Mouse (Mus musculus): ENCODE data around the gene Tfeb. TPM values are rescaled to one million over a fixed set of nuclear protein-coding genes. Genes with fewer than 3 reads are reported as not detected.

Gene Tfeb
- polyA plus RNA-seq, 1 experiment from 2014 or later, result 5.8 TPM

GRCm38 (mm10) chr17:47721183-47721582, 15.6 kb upstream of the Tfeb start:
- 42% methylated on average over 4 of the region's 4 CpGs for WGBS (ENCODE audit: insufficient replicate concordance)
- H3K4me3 ChIP-seq (ENCODE audit: low read depth, low read length), result no peak overlapping the region
- no peak overlapping the region; the same call in 1 of the 2 replicates for H3K9ac ChIP-seq (replicated peaks)
- H3K4me2 ChIP-seq (ENCODE audit: low read depth, low read length), result no peak overlapping the region
- no peaks in the 10 kb centered on the region for H3K4me1 ChIP-seq (ENCODE audit: insufficient read depth)
- H3K9me3 ChIP-seq (ENCODE audit: low read length), result no peaks in the 10 kb centered on the region
- ATAC-seq (no peak), DNase-seq (no peak)
- H3K36me3 ChIP-seq (replicated peaks; ENCODE audit: insufficient read depth, low read length), result no peaks in the 10 kb centered on the region
- TF ChIP-seq CTCF (IDR thresholded peaks at IDR 0.05; ENCODE audit: low read depth) (no peak), EP300 (IDR thresholded peaks at IDR 0.05; ENCODE audit: low read depth) (no peak)
- no peak overlapping the region for H3K27ac ChIP-seq (ENCODE audit: low read depth)
- no peaks in the 10 kb centered on the region for H3K27me3 ChIP-seq (ENCODE audit: insufficient read depth, low read length)

DNA sequence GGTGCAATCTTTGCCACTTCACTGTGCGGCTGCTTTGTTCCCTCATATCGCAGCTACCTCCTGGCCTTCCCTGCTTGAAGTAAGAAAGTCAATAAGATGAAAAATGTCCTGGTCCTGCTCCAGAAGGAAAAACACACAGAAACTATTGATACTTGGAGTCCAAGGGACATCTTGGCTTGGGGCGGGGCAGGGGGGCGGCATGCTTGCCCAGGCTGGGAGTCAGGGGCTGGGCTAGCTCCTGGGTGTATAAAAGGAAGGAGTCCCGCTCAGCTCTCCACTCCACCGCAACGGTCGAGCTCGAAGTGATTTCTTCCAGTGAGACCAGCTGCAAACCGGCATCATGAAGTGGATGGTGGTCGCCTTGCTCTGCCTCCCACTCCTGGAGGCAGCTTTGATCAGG, 10.3 kb upstream of the Tfeb start, which contains the start of gene Pgc:
Gene Pgc (plus strand): TSS at position 277 of the 400 bp plus-strand sequence.
- DNase-seq (no peak), ATAC-seq (no peak)
- Histone ChIP-seq H3K36me3 (replicated peaks; ENCODE audit: insufficient read depth, low read length) (no peaks in the 10 kb centered on the region), H3K4me2 (ENCODE audit: low read depth, low read length) (no peak within 1 kb of the TSS), H3K27me3 (ENCODE audit: insufficient read depth, low read length) (no peaks in the 10 kb centered on the region), H3K4me1 (ENCODE audit: insufficient read depth) (no peaks in the 10 kb centered on the region), H3K9ac (replicated peaks) (no peak within 1 kb of the TSS), H3K9me3 (ENCODE audit: low read length) (no peaks in the 10 kb centered on the region), H3K4me3 (ENCODE audit: low read depth, low read length) (no peak within 1 kb of the TSS), H3K27ac (ENCODE audit: low read depth) (no peak within 1 kb of the TSS)
- TF ChIP-seq EP300 (IDR thresholded peaks at IDR 0.05; ENCODE audit: low read depth), result no peak
- TF ChIP-seq CTCF (IDR thresholded peaks at IDR 0.05; ENCODE audit: low read depth), result no peak
- 73% methylated on average over 11 of the region's 11 CpGs for WGBS (ENCODE audit: insufficient replicate concordance)

DNA sequence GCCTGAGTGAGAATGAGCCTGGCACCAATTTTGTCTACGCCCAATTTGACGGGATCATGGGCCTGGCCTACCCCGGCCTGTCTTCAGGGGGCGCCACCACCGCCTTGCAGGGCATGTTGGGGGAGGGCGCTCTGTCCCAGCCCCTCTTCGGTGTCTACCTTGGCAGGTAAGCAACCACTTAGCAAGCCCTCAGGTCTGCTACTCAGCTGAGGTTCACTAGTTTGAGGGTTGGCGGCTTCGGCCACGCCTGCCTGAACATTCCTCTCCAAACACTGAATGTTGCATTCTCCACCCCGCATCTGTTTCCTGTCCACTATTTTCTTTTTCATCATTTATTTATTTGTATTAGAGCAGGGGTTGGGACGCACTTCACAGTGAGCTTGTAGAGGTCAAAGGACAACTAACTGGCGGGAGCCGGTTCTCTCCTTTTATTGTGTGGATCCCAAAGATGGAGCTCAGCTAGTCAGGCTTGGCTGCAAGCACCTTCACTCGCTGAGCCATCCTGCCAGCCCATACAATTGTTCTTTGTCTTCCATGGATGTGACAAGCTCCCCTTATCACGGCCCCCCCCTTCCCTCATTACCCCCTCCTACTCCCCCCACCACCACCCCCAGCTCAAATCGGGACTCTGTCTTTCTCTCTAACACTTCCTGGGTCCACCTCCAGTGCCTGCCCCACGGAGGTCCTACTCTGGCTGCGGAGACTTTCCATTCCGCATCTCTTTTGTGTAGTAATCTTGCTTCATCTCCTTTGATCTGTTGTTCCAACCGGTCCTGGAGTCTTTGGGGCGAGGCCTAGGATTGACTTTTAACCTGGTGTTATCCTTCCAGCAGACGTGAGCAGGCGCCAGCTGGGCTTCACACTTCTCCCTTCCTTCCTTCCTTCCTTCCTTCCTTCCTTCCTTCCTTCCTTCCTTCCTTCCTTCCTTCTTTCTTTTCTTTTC, 5.9 kb upstream of the Tfeb start:
- ATAC-seq, result no peak
- 61% methylated on average over 24 of the region's 24 CpGs for WGBS (ENCODE audit: insufficient replicate concordance)
- TF ChIP-seq EP300 (IDR thresholded peaks at IDR 0.05; ENCODE audit: low read depth) (no peak), CTCF (IDR thresholded peaks at IDR 0.05; ENCODE audit: low read depth) (0 out of 2 replicates have a peak, but pooled peaks have one; percentile 7)

GRCm38 (mm10) chr17:47735553-47736100, 1.2 kb upstream of the Tfeb start:
- Histone ChIP-seq H3K9ac (replicated peaks) (no peak overlapping the region), H3K27ac (ENCODE audit: low read depth) (no peak overlapping the region), H3K4me1 (ENCODE audit: insufficient read depth) (peaks cover 19% of the 10 kb centered on the region), H3K27me3 (ENCODE audit: insufficient read depth, low read length) (peaks cover 6% of the 10 kb centered on the region; the same call in 1 of the 2 replicates), H3K9me3 (ENCODE audit: low read length) (no peaks in the 10 kb centered on the region), H3K4me3 (ENCODE audit: low read depth, low read length) (no peak overlapping the region), H3K4me2 (ENCODE audit: low read depth, low read length) (no peak overlapping the region), H3K36me3 (replicated peaks; ENCODE audit: insufficient read depth, low read length) (no peaks in the 10 kb centered on the region)
- TF ChIP-seq CTCF (IDR thresholded peaks at IDR 0.05; ENCODE audit: low read depth) (no peak), EP300 (IDR thresholded peaks at IDR 0.05; ENCODE audit: low read depth) (no peak)
- DNase-seq, result no peak
- 77% methylated on average over 14 of the region's 14 CpGs for WGBS (ENCODE audit: insufficient replicate concordance)
- ATAC-seq, result no peak

More for the DNA sequence above, 5.9 kb upstream of the Tfeb start:
- no peaks in the 10 kb centered on the region for H3K36me3 ChIP-seq (replicated peaks; ENCODE audit: insufficient read depth, low read length)
- H3K4me3 ChIP-seq (ENCODE audit: low read depth, low read length), result no peak overlapping the region
- H3K9ac ChIP-seq (replicated peaks), result no peak overlapping the region
- no peaks in the 10 kb centered on the region for H3K9me3 ChIP-seq (ENCODE audit: low read length)
- H3K27me3 ChIP-seq (ENCODE audit: insufficient read depth, low read length), result no peaks in the 10 kb centered on the region
- H3K27ac ChIP-seq (ENCODE audit: low read depth), result no peak overlapping the region
- H3K4me1 ChIP-seq (ENCODE audit: insufficient read depth), result no peaks in the 10 kb centered on the region; the same call in 1 of the 2 replicates
- DNase-seq, result no peak
- H3K4me2 ChIP-seq (ENCODE audit: low read depth, low read length), result no peak overlapping the region

- Histone ChIP-seq H3K4me3 (ENCODE audit: low read depth, low read length) (peak overlapping the region; percentile 77), H3K9ac (replicated peaks) (peak overlapping the region; percentile 71), H3K4me1 (ENCODE audit: insufficient read depth) (peaks cover 19% of the 10 kb centered on the region), H3K9me3 (ENCODE audit: low read length) (no peaks in the 10 kb centered on the region), H3K4me2 (ENCODE audit: low read depth, low read length) (peak overlapping the region; percentile 92), H3K27me3 (ENCODE audit: insufficient read depth, low read length) (peaks cover 6% of the 10 kb centered on the region; the same call in 1 of the 2 replicates), H3K36me3 (replicated peaks; ENCODE audit: insufficient read depth, low read length) (no peaks in the 10 kb centered on the region), H3K27ac (ENCODE audit: low read depth) (peak overlapping the region; percentile 87)
- WGBS (ENCODE audit: insufficient replicate concordance), result under 1% methylated on average over 40 of the region's 60 CpGs
- no peak for TF ChIP-seq CTCF (IDR thresholded peaks at IDR 0.05; ENCODE audit: low read depth)
- DNase-seq, result peak; percentile 87
- peak; percentile 72 for ATAC-seq
Measured at GRCm38 (mm10) chr17:47737271-47738065, 638 bp downstream of the Tfeb start.

Data from liver, postnatal 0 days (tissue).